Mouse (Mus musculus): ENCODE measurements around the gene Kng1.
"Not testable (repeated sequence)": the region's sequence is repeated elsewhere in the genome, so short reads cannot be mapped to it uniquely, and the experiment has no call there.

Gene Kng1

GRCm38 (mm10) chr16:23057668-23058447 lies at the start of gene Kng1:
Gene Kng1, plus strand, starts transcription at chr16:23057865.
- not testable (repeated sequence) for DNase-seq (ENCODE audit: low read depth, low spot score)

GRCm38 (mm10) chr16:23013786-23014185 lies 43.9 kb upstream of the Kng1 start:
- DNase-seq (ENCODE audit: low read depth, low spot score): not testable (repeated sequence)

GRCm38 (mm10) chr16:23014645-23015044 lies 43.0 kb upstream of the Kng1 start:
- DNase-seq (ENCODE audit: low read depth, low spot score): not testable (repeated sequence)

GRCm38 (mm10) chr16:23020571-23020970 lies 37.1 kb upstream of the Kng1 start:
- not testable (repeated sequence) for DNase-seq (ENCODE audit: low read depth, low spot score)

GRCm38 (mm10) chr16:23025111-23025510 lies 32.6 kb upstream of the Kng1 start:
- no peak for DNase-seq (ENCODE audit: low read depth, low spot score)

GRCm38 (mm10) chr16:23026582-23026981 lies 31.1 kb upstream of the Kng1 start:
- DNase-seq (ENCODE audit: low read depth, low spot score): no peak

- DNase-seq (ENCODE audit: low read depth, low spot score): not testable (repeated sequence)
These were observed 30.3 kb upstream of the Kng1 start for GRCm38 (mm10) chr16:23027341-23027740.

- not testable (repeated sequence) for DNase-seq (ENCODE audit: low read depth, low spot score)
These were observed 28.6 kb upstream of the Kng1 start, which contains the start of gene Kng2 for GRCm38 (mm10) chr16:23028966-23029600. Gene Kng2, minus strand, starts transcription at chr16:23029482.

GRCm38 (mm10) chr16:23030673-23031435 lies 26.8 kb upstream of the Kng1 start:
- no peak for DNase-seq (ENCODE audit: low read depth, low spot score)

GRCm38 (mm10) chr16:23033673-23034072 lies 24.0 kb upstream of the Kng1 start:
- DNase-seq (ENCODE audit: low read depth, low spot score): no peak

- DNase-seq (ENCODE audit: low read depth, low spot score): no peak
These were observed 19.9 kb upstream of the Kng1 start for GRCm38 (mm10) chr16:23037744-23038143.

GRCm38 (mm10) chr16:23039281-23039680 lies 18.4 kb upstream of the Kng1 start:
- no peak for DNase-seq (ENCODE audit: low read depth, low spot score)

- no peak for DNase-seq (ENCODE audit: low read depth, low spot score)
These were observed 16.8 kb upstream of the Kng1 start for GRCm38 (mm10) chr16:23040876-23041275.

- DNase-seq (ENCODE audit: low read depth, low spot score): no peak
These were observed 11.3 kb upstream of the Kng1 start for GRCm38 (mm10) chr16:23046319-23046718.

GRCm38 (mm10) chr16:23059630-23060029 lies 2.0 kb downstream of the Kng1 start:
- not testable (repeated sequence) for DNase-seq (ENCODE audit: low read depth, low spot score)

- not testable (repeated sequence) for DNase-seq (ENCODE audit: low read depth, low spot score)
These were observed 3.2 kb downstream of the Kng1 start for GRCm38 (mm10) chr16:23060781-23061325.

GRCm38 (mm10) chr16:23077516-23077915 lies 19.9 kb downstream of the Kng1 start:
- not testable (repeated sequence) for DNase-seq (ENCODE audit: low read depth, low spot score)

- not testable (repeated sequence) for DNase-seq (ENCODE audit: low read depth, low spot score)
These were observed 29.5 kb downstream of the Kng1 start for GRCm38 (mm10) chr16:23087159-23087558.

- DNase-seq (ENCODE audit: low read depth, low spot score): peak; percentile 18
These were observed 30.0 kb downstream of the Kng1 start for GRCm38 (mm10) chr16:23087712-23088111.

GRCm38 (mm10) chr16:23088491-23088890 lies 30.8 kb downstream of the Kng1 start:
- not testable (repeated sequence) for DNase-seq (ENCODE audit: low read depth, low spot score)

GRCm38 (mm10) chr16:23091345-23091744 lies 33.7 kb downstream of the Kng1 start:
- not testable (repeated sequence) for DNase-seq (ENCODE audit: low read depth, low spot score)

Data from forelimb bud, embryonic 11.5 days (tissue).